Mouse (Mus musculus): ENCODE results near the gene Bloc1s1.

- no peak for TF ChIP-seq CTCF (IDR thresholded peaks at IDR 0.05; ENCODE audit: low read depth, low read length)
- TF ChIP-seq POLR2A (IDR thresholded peaks at IDR 0.05; ENCODE audit: extremely low read depth, insufficient read depth, low read length): no peak
Observed at GRCm38 (mm10) chr10:128917400-128917799, 6.4 kb downstream of the Bloc1s1 start.
